In genomic region chr6:100069151-100069550, GRCm38 (mm10) we compare ENCODE assay signal across 22 mouse cellular contexts.
DNase-seq lines count a peak whose midpoint lies in the region; ATAC-seq and TF ChIP-seq lines count a peak whose summit lies in the region.
"Had no signal": no experiment of that assay in that cellular context is flagged by ENCODE, and none has a peak within 500 bp of the region (broad histone marks: within the 10 kb centered on the region; RNA-seq: fewer than 3 reads in every experiment).

No protein-coding gene starts in this region.

- H3K9me3 ChIP-seq in kidney, embryonic 16.5 days (ENCODE audit: low read length) = no peaks in the 10 kb centered on the region
- no peaks in the 10 kb centered on the region for H3K9me3 ChIP-seq in lung, postnatal 0 days (ENCODE audit: low read length)
- H3K9me3 ChIP-seq in embryonic facial prominence, embryonic 10.5 days = no peaks in the 10 kb centered on the region
- H3K9me3 ChIP-seq: embryonic facial prominence, embryonic 12.5 days; hindbrain, embryonic 15.5 days; kidney, embryonic 15.5 days; liver, embryonic 13.5 days; lung, embryonic 15.5 days had no signal

- peak; percentile 15 for DNase-seq in kidney, adult 11 months
- peak; percentile 2 for DNase-seq in right cerebral cortex, adult 18-20 months
- DNase-seq in right cerebral cortex, postnatal 36 days (ENCODE audit: low spot score in 2 of 2) = no peak
- peak; percentile 64 for DNase-seq in lung, postnatal 0 days (ENCODE audit: low spot score)
- DNase-seq in telencephalon, adult 2 months (ENCODE audit: low read depth, low spot score) = peak; percentile 26
- DNase-seq in embryonic facial prominence, embryonic 10.5 days (ENCODE audit: low spot score) = no peak
- DNase-seq: adrenal gland, postnatal 36 days; cerebellum, adult 11-12 months; cerebellum, postnatal 14 days; gastrocnemius, postnatal 14 days; heart, adult 11 months; layer of hippocampus, postnatal 36 days; liver, embryonic 13.5 days; midbrain, embryonic 14.5 days; spleen, adult 18-20 months had no signal

- no peak for ATAC-seq in kidney, embryonic 16.5 days (ENCODE audit: low FRiP score, low TSS enrichment)
- ATAC-seq in lung, postnatal 0 days = peak; percentile 82
- ATAC-seq: intestine, embryonic 16.5 days had no signal

- no peak overlapping the region for H3K4me3 ChIP-seq in kidney, embryonic 16.5 days (ENCODE audit: low read length)
- H3K4me3 ChIP-seq in lung, postnatal 0 days (ENCODE audit: low read depth, low read length) = no peak overlapping the region
- H3K4me3 ChIP-seq in embryonic facial prominence, embryonic 10.5 days = no peak overlapping the region
- H3K4me3 ChIP-seq: embryonic facial prominence, embryonic 12.5 days; hindbrain, embryonic 15.5 days; kidney, embryonic 15.5 days; liver, embryonic 13.5 days; lung, embryonic 15.5 days had no signal

- no peaks in the 10 kb centered on the region for H3K4me1 ChIP-seq in kidney, embryonic 16.5 days (ENCODE audit: insufficient read depth, low read length)
- H3K4me1 ChIP-seq in lung, postnatal 0 days (ENCODE audit: insufficient read depth, low read depth, low read length) = peaks cover 3% of the 10 kb centered on the region; the same call in 1 of the 2 replicates
- 0 out of 2 replicates have a peak, but pooled peaks cover 3% of the 10 kb centered on the region for H3K4me1 ChIP-seq in embryonic facial prominence, embryonic 10.5 days

- no peak for TF ChIP-seq EP300 in lung, postnatal 0 days (IDR thresholded peaks at IDR 0.05)

- TF ChIP-seq CTCF in lung, postnatal 0 days (IDR thresholded peaks at IDR 0.05) = no peak

- no peaks in the 10 kb centered on the region for H3K36me3 ChIP-seq in kidney, embryonic 16.5 days (ENCODE audit: insufficient read depth, low read length)
- H3K36me3 ChIP-seq in lung, postnatal 0 days (ENCODE audit: insufficient read depth, low read length) = no peaks in the 10 kb centered on the region
- no peaks in the 10 kb centered on the region for H3K36me3 ChIP-seq in embryonic facial prominence, embryonic 10.5 days (replicated peaks)
- H3K36me3 ChIP-seq: embryonic facial prominence, embryonic 12.5 days; hindbrain, embryonic 15.5 days; kidney, embryonic 15.5 days; liver, embryonic 13.5 days; lung, embryonic 15.5 days had no signal

- 77% methylated on average over 4 of the region's 4 CpGs for WGBS in kidney, embryonic 16.5 days
- WGBS in lung, postnatal 0 days = 36% methylated on average over 4 of the region's 4 CpGs
- 81% methylated on average over 4 of the region's 4 CpGs for WGBS in embryonic facial prominence, embryonic 10.5 days

- H3K27ac ChIP-seq in kidney, embryonic 16.5 days (ENCODE audit: low read length) = no peak overlapping the region
- no peak overlapping the region for H3K27ac ChIP-seq in lung, postnatal 0 days (ENCODE audit: low read length)
- no peak overlapping the region for H3K27ac ChIP-seq in embryonic facial prominence, embryonic 10.5 days (replicated peaks)
- H3K27ac ChIP-seq: embryonic facial prominence, embryonic 12.5 days; hindbrain, embryonic 15.5 days; kidney, embryonic 15.5 days; liver, embryonic 13.5 days; lung, embryonic 15.5 days had no signal

- no peak overlapping the region for H3K9ac ChIP-seq in kidney, embryonic 16.5 days (replicated peaks; ENCODE audit: low read length)
- H3K9ac ChIP-seq in lung, postnatal 0 days (replicated peaks; ENCODE audit: low read depth) = no peak overlapping the region
- H3K9ac ChIP-seq: embryonic facial prominence, embryonic 12.5 days; hindbrain, embryonic 15.5 days; kidney, embryonic 15.5 days; liver, embryonic 13.5 days; lung, embryonic 15.5 days had no signal

- 0 out of 2 replicates have a peak, but pooled peaks cover 4% of the 10 kb centered on the region for H3K27me3 ChIP-seq in kidney, embryonic 16.5 days (ENCODE audit: insufficient read depth, low read length)
- H3K27me3 ChIP-seq in lung, postnatal 0 days (replicated peaks; ENCODE audit: insufficient read depth, low read length) = no peaks in the 10 kb centered on the region
- H3K27me3 ChIP-seq in embryonic facial prominence, embryonic 10.5 days (replicated peaks; ENCODE audit: low read depth, poor library complexity, severe bottlenecking) = peaks cover 16% of the 10 kb centered on the region
- H3K27me3 ChIP-seq: embryonic facial prominence, embryonic 12.5 days; liver, embryonic 13.5 days; lung, embryonic 15.5 days had no signal

- H3K4me2 ChIP-seq in kidney, embryonic 16.5 days (replicated peaks; ENCODE audit: low read depth, low read length) = no peak overlapping the region
- no peak overlapping the region for H3K4me2 ChIP-seq in lung, postnatal 0 days (replicated peaks; ENCODE audit: low read depth, low read length)
- H3K4me2 ChIP-seq: embryonic facial prominence, embryonic 12.5 days; heart, embryonic 11.5 days; hindbrain, embryonic 15.5 days; kidney, embryonic 15.5 days; liver, embryonic 13.5 days; lung, embryonic 15.5 days had no signal

Comparison
In these comparisons a context has a peak if more than half of its experiments do, and no peak if none do; other contexts are left out.
1. DNase-seq: peak in kidney, adult 11 months (single experiment), right cerebral cortex, adult 18-20 months (single experiment), lung, postnatal 0 days (single experiment) and telencephalon, adult 2 months (single experiment); none in right cerebral cortex, postnatal 36 days (0 of 2) and embryonic facial prominence, embryonic 10.5 days (single experiment).